Mouse (Mus musculus) brain, embryonic 14.5 days (tissue): ENCODE measurements around the gene Speg. TPM values are rescaled to one million over a fixed set of nuclear protein-coding genes. Genes with fewer than 3 reads are reported as not detected.
A peak's percentile ranks its signal among the peaks of the same experiment; 100 is the strongest.

Source experiments
- DNase-seq: peaks from one replicate; pipeline ENCODE4 v3.0.0-alpha.2; 2011; ENCODE audit warnings: low read depth
- CTCF ChIP-seq: fragments of 200-500 bp; IDR thresholded peaks from 2 replicates; pipeline ENCODE4 v1.5.1; 2012; ENCODE audit warnings: inconsistent platforms, mild to moderate bottlenecking, moderate library complexity, borderline replicate concordance; ENCODE audit not compliant: insufficient read depth, insufficient read length; ENCODE audit errors: extremely low read depth
- POLR2A ChIP-seq: fragments of 200-500 bp; IDR thresholded peaks from 2 replicates; pipeline ENCODE4 v1.6.1; 2012; ENCODE audit warnings: mild to moderate bottlenecking, inconsistent platforms, borderline replicate concordance; ENCODE audit not compliant: poor library complexity, insufficient read depth, insufficient read length, severe bottlenecking; ENCODE audit errors: extremely low read depth
- polyA plus RNA-seq: library from polyadenylated mRNA; depleted of rRNA; stranded (reverse); fragments of >200 nt; gene quantifications from 2 replicates; pipeline ENCODE4 v1.2.3, GENCODE M21; 2012; rRNA removed

The Speg gene
- polyA plus RNA-seq, 1 experiment: 56.1 TPM

DNA sequence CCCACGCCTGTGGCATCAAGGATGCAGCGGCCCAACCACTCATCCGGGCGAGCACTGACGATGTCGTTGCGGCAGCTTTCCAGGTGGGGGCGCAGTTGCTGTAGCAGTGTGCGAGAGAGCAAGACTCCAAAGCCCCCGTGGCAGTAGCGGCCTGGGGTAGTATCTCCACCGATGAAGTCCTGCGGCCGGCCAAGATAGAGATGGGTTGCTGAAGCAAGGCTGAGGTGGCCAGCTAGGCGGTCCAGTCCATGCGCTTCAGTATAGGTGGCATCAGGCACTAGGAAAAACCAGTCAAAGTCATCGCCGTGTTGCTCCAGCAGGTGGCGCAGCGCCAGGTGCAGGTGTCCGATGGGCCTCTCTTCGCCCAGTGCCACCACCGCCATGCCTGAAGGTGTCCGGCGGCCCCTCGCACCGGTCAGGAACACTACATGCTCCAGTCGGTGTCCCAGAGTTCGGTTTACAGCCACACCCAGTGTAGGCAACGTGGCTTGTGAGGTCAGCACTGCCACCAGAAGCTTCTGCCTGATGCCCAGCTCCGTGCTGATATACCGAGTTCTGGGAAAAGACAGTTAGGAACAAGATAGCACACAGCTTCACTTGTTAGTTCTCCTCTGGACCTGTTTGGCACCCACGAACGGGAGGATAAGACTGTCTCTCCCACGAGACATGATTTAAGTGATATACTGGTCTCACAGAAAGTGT lies 102.3 kb downstream of the Speg start:
- peak; percentile 84 for DNase-seq
- no peak for TF ChIP-seq POLR2A
- TF ChIP-seq CTCF: peak; percentile 67

DNA sequence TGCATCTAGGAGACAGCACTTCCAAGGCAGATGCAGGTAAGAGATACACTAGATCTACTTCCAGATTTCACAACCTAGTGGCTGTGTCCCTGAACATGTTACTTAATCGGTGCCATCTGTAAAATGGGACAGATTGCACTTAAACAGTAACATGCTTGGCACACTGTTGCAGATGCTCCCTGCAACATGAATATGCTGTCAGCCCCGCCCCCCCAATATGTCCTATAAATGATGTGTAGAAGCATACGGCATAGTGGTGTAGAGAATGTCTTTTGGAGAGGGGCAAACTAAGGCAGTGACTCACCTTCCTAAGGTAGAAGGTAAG lies 102.8 kb downstream of the Speg start:
- TF ChIP-seq CTCF (no peak), POLR2A (no peak)

DNA sequence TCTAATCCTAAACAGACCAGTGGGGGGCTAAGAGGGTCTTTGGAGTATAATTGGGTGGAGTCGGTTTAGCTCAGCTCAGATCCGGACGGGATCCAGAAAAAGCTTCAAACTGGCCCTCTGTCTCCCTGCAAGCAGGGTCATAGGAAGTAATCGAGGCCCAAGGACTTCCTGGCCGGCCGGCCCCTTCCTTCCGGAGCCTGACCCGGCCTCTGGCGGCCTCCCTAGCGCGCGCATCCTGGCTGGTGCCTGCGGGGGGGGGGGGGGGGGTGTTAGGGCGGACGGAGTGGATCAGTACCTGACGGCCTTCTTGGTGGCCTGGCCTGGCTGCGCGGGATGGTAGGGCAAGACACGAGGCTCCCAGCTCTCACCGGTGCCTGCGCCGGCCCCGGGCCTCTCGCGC lies 103.4 kb downstream of the Speg start:
- DNase-seq: no peak
- TF ChIP-seq POLR2A: no peak
- TF ChIP-seq CTCF: no peak

More for the DNA sequence above, 102.8 kb downstream of the Speg start:
- DNase-seq: peak; percentile 60

DNA sequence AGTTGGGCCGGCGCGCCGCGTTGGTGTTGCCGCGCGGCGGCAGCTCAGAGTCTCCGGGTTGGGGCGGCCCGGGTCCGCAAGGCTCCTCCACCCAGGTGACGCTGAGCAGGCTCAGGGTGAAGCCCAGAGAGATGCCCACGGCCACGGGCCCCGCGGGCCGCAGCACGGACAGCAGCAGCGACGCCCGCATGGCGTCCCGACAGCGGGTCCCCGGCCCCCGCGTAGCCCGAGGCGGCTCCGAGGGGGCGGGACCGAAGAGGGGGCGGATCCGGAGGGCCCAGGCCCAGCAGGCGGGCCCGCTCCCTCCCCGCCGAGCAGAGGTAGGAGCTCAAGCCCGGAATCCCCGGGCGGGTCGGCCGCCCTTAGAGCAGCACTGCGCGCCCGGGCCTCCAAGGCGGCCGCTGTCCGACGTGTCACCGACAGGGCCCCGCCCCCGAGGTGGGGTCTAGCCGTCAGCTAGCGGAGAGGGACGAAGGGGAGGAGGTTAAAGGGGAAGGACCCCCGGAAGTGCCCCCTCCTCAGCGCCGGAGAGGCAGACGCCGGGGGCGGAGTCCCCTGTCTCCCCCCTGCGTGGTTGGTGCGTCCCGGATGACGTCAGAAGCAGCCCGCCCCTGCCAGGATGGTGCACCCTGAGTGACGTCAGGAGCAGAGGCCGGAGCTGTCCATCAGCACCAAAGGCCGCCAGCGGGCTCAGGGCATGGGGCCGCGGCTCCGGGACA lies 104.0 kb downstream of the Speg start, which contains the start of the genes Chpf and Tmem198:
Gene Chpf, minus strand, starts transcription at position 392 of the 719 bp plus-strand sequence.
Gene Tmem198, plus strand, starts transcription at position 617 of the 719 bp plus-strand sequence.
- peak; percentile 99 for DNase-seq
- TF ChIP-seq POLR2A: peak; percentile 69
- TF ChIP-seq CTCF: no peak

DNA sequence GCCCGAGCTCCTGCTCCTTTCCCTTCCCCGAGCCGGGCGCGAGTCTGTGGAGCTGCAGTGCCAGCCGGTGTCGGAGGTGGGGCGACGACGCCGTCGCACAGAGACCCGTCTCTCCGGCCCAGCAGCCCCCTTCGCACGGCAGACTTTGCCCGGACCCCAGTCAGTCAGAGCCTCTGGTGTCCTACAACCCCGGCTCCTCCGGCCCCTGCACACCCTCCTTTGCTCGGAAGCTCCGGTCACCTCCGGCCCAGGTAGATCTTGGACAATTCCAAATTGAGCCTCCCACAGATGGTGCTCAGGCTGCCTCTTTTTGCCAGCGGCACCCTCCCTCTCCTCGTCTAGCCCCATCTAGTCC lies 104.5 kb downstream of the Speg start:
- DNase-seq: no peak

DNA sequence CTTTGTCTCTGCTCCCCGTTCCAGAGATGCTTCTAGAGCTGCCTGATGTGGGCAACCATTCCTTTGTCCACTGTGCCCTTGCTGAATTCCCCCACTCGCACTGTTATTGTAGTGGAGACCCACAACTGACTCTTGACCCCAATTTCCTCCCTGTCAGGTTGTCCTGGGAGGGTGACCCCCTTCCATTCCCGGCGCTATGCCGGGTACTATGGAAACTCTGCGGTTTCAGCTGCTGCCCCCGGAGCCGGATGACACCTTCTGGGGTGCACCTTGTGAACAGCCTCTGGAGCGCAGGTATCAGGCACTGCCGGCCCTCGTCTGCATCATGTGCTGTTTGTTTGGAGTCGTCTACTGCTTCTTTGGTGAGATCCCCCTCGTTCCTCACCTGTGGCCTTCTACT lies 104.9 kb downstream of the Speg start:
- TF ChIP-seq POLR2A (no peak), CTCF (no peak)
- no peak for DNase-seq

More for the DNA sequence above, 104.5 kb downstream of the Speg start:
- no peak for TF ChIP-seq CTCF
- TF ChIP-seq POLR2A: no peak; the same call in 1 of the 2 replicates

DNA sequence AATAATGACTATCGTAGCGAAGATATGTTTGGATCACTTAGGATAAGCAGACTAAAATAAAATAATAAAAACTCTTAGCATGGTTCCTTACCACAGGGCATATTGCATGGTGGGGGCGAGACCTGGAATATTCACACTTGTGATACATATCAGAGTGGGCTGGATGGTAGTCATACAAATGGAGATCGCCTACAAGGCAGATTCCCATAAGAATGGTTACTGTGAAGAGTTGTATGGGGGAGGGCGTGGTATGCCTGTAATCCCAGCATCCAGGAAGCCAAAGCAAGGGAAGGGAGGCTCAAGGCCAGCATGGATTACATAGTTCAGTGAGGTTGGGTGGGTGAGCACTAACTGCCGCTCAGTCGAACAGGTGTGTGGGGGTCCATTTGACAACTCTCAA lies 105.6 kb downstream of the Speg start:
- DNase-seq: no peak
- TF ChIP-seq CTCF (no peak), POLR2A (no peak)

Other genes with a start within 250 kb of the Speg start
- 0.06 TPM in 1 of 2 replicates, not detected in the other for gene Slc23a3, start 241.4 kb upstream of the Speg start, polyA plus RNA-seq
- gene Cnppd1, start 232.6 kb upstream of the Speg start, polyA plus RNA-seq: 59.8 and 64.9 TPM in 2 replicates
- 184 and 196 TPM in 2 replicates for gene Retreg2, start 232.5 kb upstream of the Speg start, polyA plus RNA-seq
- 47.4 and 58.5 TPM in 2 replicates for gene Zfand2b, start 206.7 kb upstream of the Speg start, polyA plus RNA-seq
- gene Abcb6, start 194.9 kb upstream of the Speg start, polyA plus RNA-seq: 32.6 and 40.9 TPM in 2 replicates
- gene Ankzf1, start 183.1 kb upstream of the Speg start, polyA plus RNA-seq: 22.6 and 34.6 TPM in 2 replicates
- 63.2 and 68.4 TPM in 2 replicates for gene Atg9a, start 183.1 kb upstream of the Speg start, polyA plus RNA-seq
- gene Glb1l, start 164.5 kb upstream of the Speg start, polyA plus RNA-seq: 30.9 and 37.9 TPM in 2 replicates
- 214 and 265 TPM in 2 replicates for gene Stk16, start 164.5 kb upstream of the Speg start, polyA plus RNA-seq
- 3.3 and 7.9 TPM in 2 replicates for gene Tuba4a, start 155.4 kb upstream of the Speg start, polyA plus RNA-seq
- not detected in 2 replicates for gene A630095N17Rik, start 143.2 kb upstream of the Speg start, polyA plus RNA-seq
- gene Dnajb2, start 138.9 kb upstream of the Speg start, polyA plus RNA-seq: 52.4 and 53.3 TPM in 2 replicates
- gene Ptprn, start 110.8 kb upstream of the Speg start, polyA plus RNA-seq: 33.4 and 53.4 TPM in 2 replicates
- 78.9 and 87.2 TPM in 2 replicates for gene Resp18, start 96.9 kb upstream of the Speg start, polyA plus RNA-seq
- 140 and 189 TPM in 2 replicates for gene Dnpep, start 57.3 kb upstream of the Speg start, polyA plus RNA-seq
- gene Des, start 15.0 kb upstream of the Speg start, polyA plus RNA-seq: 1.0 and 1.4 TPM in 2 replicates
- gene Gmppa, start 60.6 kb downstream of the Speg start, polyA plus RNA-seq: 98.7 and 144 TPM in 2 replicates
- gene Asic4, start 75.1 kb downstream of the Speg start, polyA plus RNA-seq: 23.3 and 41.3 TPM in 2 replicates
- gene Chpf, start 104.0 kb downstream of the Speg start, polyA plus RNA-seq: 71.7 and 78.3 TPM in 2 replicates
- 46.9 and 57.2 TPM in 2 replicates for gene Tmem198, start 104.2 kb downstream of the Speg start, polyA plus RNA-seq
- 54.3 and 57.6 TPM in 2 replicates for gene Obsl1, start 131.2 kb downstream of the Speg start, polyA plus RNA-seq
- 63.9 and 70.0 TPM in 2 replicates for gene Inha, start 131.8 kb downstream of the Speg start, polyA plus RNA-seq
- gene Stk11ip, start 146.2 kb downstream of the Speg start, polyA plus RNA-seq: 36.5 and 40.6 TPM in 2 replicates
- gene Slc4a3, start 171.0 kb downstream of the Speg start, polyA plus RNA-seq: 59.4 and 61.2 TPM in 2 replicates